Mouse (Mus musculus): ENCODE results near the gene Arhgef39. TPM values are rescaled to one million over a fixed set of nuclear protein-coding genes. Genes with fewer than 3 reads are reported as not detected.

The Arhgef39 gene
- polyA plus RNA-seq, 1 experiment from 2014 or later, result 33.1 TPM

- no peak overlapping the region for H3K4me2 ChIP-seq (replicated peaks)
- H3K27ac ChIP-seq (replicated peaks), result no peak overlapping the region
- no peaks in the 10 kb centered on the region for H3K9me3 ChIP-seq
- WGBS, result 68% methylated on average over 1 of the region's 1 CpGs
- no peak for ATAC-seq (ENCODE audit: low FRiP score, low read depth)
- H3K9ac ChIP-seq (replicated peaks), result no peak overlapping the region
- H3K4me3 ChIP-seq, result no peak overlapping the region
- H3K4me1 ChIP-seq, result no peaks in the 10 kb centered on the region
- H3K27me3 ChIP-seq, result no peaks in the 10 kb centered on the region
- no peaks in the 10 kb centered on the region for H3K36me3 ChIP-seq
These were observed 25.9 kb downstream of the Arhgef39 start for GRCm38 (mm10) chr4:43473636-43474035.

DNA sequence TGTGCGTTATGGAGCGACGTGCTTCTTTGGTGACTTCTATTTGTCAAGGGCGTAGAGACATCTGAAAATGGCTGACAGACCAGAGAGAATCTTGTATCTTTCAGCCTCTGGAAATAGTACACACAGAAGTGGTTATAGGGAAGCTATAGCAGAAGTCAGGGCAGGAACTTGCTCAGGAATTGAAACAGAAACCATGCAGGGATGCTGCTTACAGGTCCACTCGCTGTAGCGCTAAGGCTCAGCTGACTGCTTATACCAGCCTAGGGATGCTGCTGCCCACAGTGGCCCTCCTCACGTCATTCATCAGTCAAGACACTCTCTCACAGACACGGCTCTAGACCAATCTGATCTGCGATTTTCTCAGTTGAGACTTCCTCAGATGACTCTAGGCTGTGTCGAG, 29.2 kb downstream of the Arhgef39 start:
- H3K36me3 ChIP-seq, result no peaks in the 10 kb centered on the region
- H3K27me3 ChIP-seq, result no peaks in the 10 kb centered on the region
- ATAC-seq (ENCODE audit: low FRiP score, low read depth), result no peak
- H3K9me3 ChIP-seq, result no peaks in the 10 kb centered on the region
- no peak overlapping the region for H3K9ac ChIP-seq (replicated peaks)
- H3K4me1 ChIP-seq, result no peaks in the 10 kb centered on the region
- WGBS, result 94% methylated on average over 10 of the region's 10 CpGs
- H3K4me3 ChIP-seq, result no peak overlapping the region
- H3K4me2 ChIP-seq (replicated peaks), result no peak overlapping the region
- no peak overlapping the region for H3K27ac ChIP-seq (replicated peaks)

DNA sequence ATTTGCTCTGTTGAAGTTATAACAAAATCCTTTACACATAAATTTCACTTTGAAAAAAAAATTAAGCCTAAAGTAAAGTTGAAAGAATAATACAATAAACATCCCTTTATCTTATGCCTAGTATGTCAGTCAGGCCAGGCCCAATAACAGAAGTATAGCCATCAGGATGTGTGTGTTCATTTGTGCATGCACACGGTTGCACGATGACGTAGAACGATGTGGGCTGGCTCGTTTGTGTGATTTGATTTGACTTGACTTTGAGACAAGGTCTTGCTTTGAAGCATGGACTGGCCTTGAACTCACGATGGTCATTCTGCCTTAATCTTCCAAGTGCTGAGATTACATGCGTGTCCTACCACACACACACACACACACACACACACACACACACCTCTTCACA, 32.6 kb downstream of the Arhgef39 start:
- no peak overlapping the region for H3K9ac ChIP-seq (replicated peaks)
- ATAC-seq (ENCODE audit: low FRiP score, low read depth), result no peak
- no peaks in the 10 kb centered on the region for H3K4me1 ChIP-seq
- no peak overlapping the region for H3K27ac ChIP-seq (replicated peaks)
- no peaks in the 10 kb centered on the region for H3K36me3 ChIP-seq
- WGBS, result 90% methylated on average over 7 of the region's 7 CpGs
- H3K9me3 ChIP-seq, result no peaks in the 10 kb centered on the region
- no peak overlapping the region for H3K4me3 ChIP-seq
- H3K27me3 ChIP-seq, result no peaks in the 10 kb centered on the region
- no peak overlapping the region for H3K4me2 ChIP-seq (replicated peaks)

DNA sequence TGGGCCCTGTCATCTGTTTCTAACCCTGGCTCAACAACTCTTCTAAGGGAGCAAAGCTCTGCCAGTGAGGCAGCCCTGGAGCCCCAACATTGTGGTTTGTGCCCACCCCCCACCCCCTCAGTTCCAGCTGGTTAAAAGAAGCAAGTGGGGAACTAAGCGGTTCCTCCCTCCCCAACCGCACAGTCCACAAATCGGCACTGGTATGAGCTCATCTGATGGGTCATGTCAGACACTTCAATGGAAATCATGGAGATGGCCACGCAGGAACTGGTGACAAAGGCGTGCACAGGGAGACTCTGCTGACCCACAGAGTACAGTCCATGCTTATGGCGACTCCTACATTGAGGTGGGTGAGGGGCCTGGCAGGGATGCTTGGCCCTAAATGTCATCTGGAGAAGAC, 33.6 kb downstream of the Arhgef39 start:
- H3K4me3 ChIP-seq, result no peak overlapping the region
- no peaks in the 10 kb centered on the region for H3K36me3 ChIP-seq
- no peak for ATAC-seq (ENCODE audit: low FRiP score, low read depth)
- no peak overlapping the region for H3K27ac ChIP-seq (replicated peaks)
- H3K9ac ChIP-seq (replicated peaks), result no peak overlapping the region
- H3K4me1 ChIP-seq, result no peaks in the 10 kb centered on the region
- H3K27me3 ChIP-seq, result no peaks in the 10 kb centered on the region
- no peaks in the 10 kb centered on the region for H3K9me3 ChIP-seq
- WGBS, result 93% methylated on average over 6 of the region's 6 CpGs
- H3K4me2 ChIP-seq (replicated peaks), result no peak overlapping the region

- H3K4me2 ChIP-seq (replicated peaks), result no peak overlapping the region
- H3K36me3 ChIP-seq, result no peaks in the 10 kb centered on the region
- WGBS, result 88% methylated on average over 5 of the region's 5 CpGs
- H3K9ac ChIP-seq (replicated peaks), result no peak overlapping the region
- no peaks in the 10 kb centered on the region for H3K4me1 ChIP-seq
- H3K27me3 ChIP-seq, result 0 out of 2 replicates have a peak, but pooled peaks cover 4% of the 10 kb centered on the region
- no peak overlapping the region for H3K4me3 ChIP-seq
- H3K9me3 ChIP-seq, result no peaks in the 10 kb centered on the region
- no peak overlapping the region for H3K27ac ChIP-seq (replicated peaks)
- ATAC-seq (ENCODE audit: low FRiP score, low read depth), result no peak
These were observed 36.4 kb downstream of the Arhgef39 start for GRCm38 (mm10) chr4:43463102-43463501.

GRCm38 (mm10) chr4:43457124-43457523, 42.4 kb downstream of the Arhgef39 start:
- Histone ChIP-seq H3K36me3 (no peaks in the 10 kb centered on the region), H3K9ac (replicated peaks) (no peak overlapping the region), H3K4me2 (replicated peaks) (no peak overlapping the region), H3K27ac (replicated peaks) (no peak overlapping the region), H3K4me3 (no peak overlapping the region), H3K27me3 (peaks cover 41% of the 10 kb centered on the region), H3K9me3 (no peaks in the 10 kb centered on the region), H3K4me1 (peaks cover 15% of the 10 kb centered on the region)
- 24% methylated on average over 8 of the region's 8 CpGs for WGBS
- ATAC-seq (ENCODE audit: low FRiP score, low read depth), result no peak

DNA sequence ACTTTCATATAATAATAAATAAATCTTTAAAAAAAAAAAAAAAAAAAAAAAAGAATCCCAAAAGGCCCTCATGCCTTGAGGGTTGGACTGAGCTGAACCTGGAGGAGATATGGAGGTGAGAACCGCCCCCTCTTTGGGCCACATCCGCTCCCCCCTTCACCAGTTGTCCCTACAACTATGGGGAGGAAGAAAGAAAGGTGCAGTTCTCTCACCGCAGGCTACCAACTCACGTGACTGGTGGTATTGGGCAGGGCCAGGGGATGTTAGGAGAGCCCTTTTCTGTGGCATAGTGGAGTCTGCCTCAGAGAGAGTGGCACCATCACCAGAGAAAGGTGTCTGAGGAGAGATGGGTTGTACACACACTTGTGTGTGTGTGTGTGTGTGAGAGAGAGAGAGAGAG, 43.0 kb downstream of the Arhgef39 start:
- Histone ChIP-seq H3K36me3 (no peaks in the 10 kb centered on the region), H3K9me3 (no peaks in the 10 kb centered on the region), H3K9ac (replicated peaks) (no peak overlapping the region), H3K4me1 (peaks cover 15% of the 10 kb centered on the region), H3K4me3 (no peak overlapping the region), H3K27me3 (peaks cover 47% of the 10 kb centered on the region), H3K27ac (replicated peaks) (no peak overlapping the region), H3K4me2 (replicated peaks) (no peak overlapping the region)
- ATAC-seq (ENCODE audit: low FRiP score, low read depth), result no peak
- WGBS, result 25% methylated on average over 4 of the region's 4 CpGs

DNA sequence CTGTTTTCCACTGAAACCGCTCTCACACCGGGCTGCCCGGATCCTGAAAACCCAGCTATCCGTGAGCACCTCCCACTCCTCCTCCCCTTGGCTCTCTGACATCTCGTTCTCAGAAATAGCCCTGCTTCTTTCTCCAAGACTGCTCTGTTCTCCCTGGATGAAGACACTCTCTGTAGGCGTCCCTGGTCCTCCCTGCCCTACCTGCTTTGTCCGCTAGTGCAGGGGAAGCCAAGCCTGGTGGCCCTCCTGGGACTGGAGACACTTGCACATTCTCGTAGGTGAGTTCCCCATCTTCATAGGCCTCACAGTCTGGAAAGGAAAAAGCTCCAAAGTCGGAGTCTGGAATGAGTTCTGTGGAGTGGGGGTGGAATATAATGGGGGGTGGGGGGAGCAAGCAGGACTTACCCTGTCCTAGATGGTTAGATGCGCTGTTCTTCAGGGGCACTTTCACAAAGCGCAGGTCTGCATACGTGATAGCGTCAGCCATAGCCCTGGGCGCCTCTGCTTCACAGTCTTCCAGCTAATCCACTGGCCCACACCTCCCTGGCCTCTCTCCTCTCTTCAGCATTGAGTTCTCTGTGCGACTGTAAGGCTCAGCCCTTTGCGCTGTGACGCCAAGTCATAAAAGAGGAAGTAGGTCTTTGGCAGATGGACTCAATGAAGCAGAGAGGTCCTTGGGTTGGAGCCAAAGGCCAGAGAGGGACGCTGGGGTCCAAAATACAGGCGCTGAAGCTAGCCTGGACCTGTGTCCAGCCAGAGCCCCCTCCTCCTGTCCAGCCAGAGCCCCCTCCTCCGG, 45.3 kb downstream of the Arhgef39 start, which contains the start of gene Cd72:
Cd72 (minus strand) TSS at position 588 of the 796 bp plus-strand sequence.
- Histone ChIP-seq H3K9ac (replicated peaks) (0 out of 2 replicates have a peak within 1 kb of the TSS, but pooled peaks have one; percentile 11), H3K27me3 (peaks cover 47% of the 10 kb centered on the region), H3K4me1 (peaks cover 15% of the 10 kb centered on the region), H3K27ac (replicated peaks) (no peak within 1 kb of the TSS), H3K4me3 (peak within 1 kb of the TSS; percentile 26), H3K9me3 (no peaks in the 10 kb centered on the region), H3K4me2 (replicated peaks) (peak within 1 kb of the TSS; percentile 48), H3K36me3 (no peaks in the 10 kb centered on the region)
- 31% methylated on average over 20 of the region's 20 CpGs for WGBS
- no peak for ATAC-seq (ENCODE audit: low FRiP score, low read depth)

GRCm38 (mm10) chr4:43453413-43453812, 46.1 kb downstream of the Arhgef39 start:
- peak overlapping the region; percentile 26 for H3K4me3 ChIP-seq
- peak; percentile 52; the same call in 1 of the 2 replicates for ATAC-seq (ENCODE audit: low FRiP score, low read depth)

GRCm38 (mm10) chr4:43452315-43452714, 47.2 kb downstream of the Arhgef39 start:
- peaks cover 13% of the 10 kb centered on the region for H3K36me3 ChIP-seq
- H3K4me1 ChIP-seq, result peaks cover 14% of the 10 kb centered on the region
- H3K4me2 ChIP-seq (replicated peaks), result no peak overlapping the region
- peaks cover 42% of the 10 kb centered on the region for H3K27me3 ChIP-seq
- no peak overlapping the region for H3K27ac ChIP-seq (replicated peaks)
- no peaks in the 10 kb centered on the region for H3K9me3 ChIP-seq
- no peak overlapping the region for H3K9ac ChIP-seq (replicated peaks)
- ATAC-seq (ENCODE audit: low FRiP score, low read depth), result no peak
- WGBS, result 66% methylated on average over 11 of the region's 11 CpGs
- no peak overlapping the region for H3K4me3 ChIP-seq

More at GRCm38 (mm10) chr4:43453413-43453812, 46.1 kb downstream of the Arhgef39 start:
- Histone ChIP-seq H3K27ac (replicated peaks) (no peak overlapping the region), H3K4me2 (replicated peaks) (peak overlapping the region; percentile 48), H3K4me1 (peaks cover 15% of the 10 kb centered on the region), H3K36me3 (peaks cover 2% of the 10 kb centered on the region; the same call in 1 of the 2 replicates), H3K27me3 (peaks cover 46% of the 10 kb centered on the region), H3K9me3 (no peaks in the 10 kb centered on the region), H3K9ac (replicated peaks) (0 out of 2 replicates have a peak overlapping the region, but pooled peaks have one; percentile 11)
- 2% methylated on average over 18 of the region's 18 CpGs for WGBS

GRCm38 (mm10) chr4:43448554-43448953, 50.9 kb downstream of the Arhgef39 start:
- H3K4me3 ChIP-seq, result no peak overlapping the region
- no peak overlapping the region for H3K4me2 ChIP-seq (replicated peaks)
- WGBS, result 86% methylated on average over 3 of the region's 3 CpGs
- no peaks in the 10 kb centered on the region for H3K9me3 ChIP-seq
- H3K27me3 ChIP-seq, result peaks cover 20% of the 10 kb centered on the region
- H3K9ac ChIP-seq (replicated peaks), result no peak overlapping the region
- no peak overlapping the region for H3K27ac ChIP-seq (replicated peaks)
- H3K36me3 ChIP-seq, result peaks cover 38% of the 10 kb centered on the region
- no peak for ATAC-seq (ENCODE audit: low FRiP score, low read depth)
- peaks cover 16% of the 10 kb centered on the region for H3K4me1 ChIP-seq

DNA sequence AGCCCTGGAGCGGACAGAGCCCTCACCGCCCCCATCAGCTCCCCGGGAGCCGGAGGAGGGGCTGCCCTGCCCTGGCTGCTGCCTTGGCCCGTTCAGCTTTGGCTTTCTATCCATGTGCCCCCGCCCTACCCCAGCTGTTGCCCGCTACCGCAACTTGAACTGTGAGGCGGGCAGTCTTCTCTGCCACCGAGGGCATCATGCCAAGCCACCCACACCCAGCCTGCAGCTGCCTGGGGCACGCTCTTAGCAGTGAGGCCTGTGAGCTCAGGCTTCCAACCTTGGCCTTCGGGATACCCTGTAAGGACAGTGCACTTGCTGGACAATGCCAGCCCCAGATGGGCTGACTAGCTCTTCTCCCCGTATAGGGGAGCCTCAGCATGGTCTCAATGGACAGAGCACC, 52.2 kb downstream of the Arhgef39 start:
- no peak overlapping the region for H3K9ac ChIP-seq (replicated peaks)
- no peak overlapping the region for H3K4me3 ChIP-seq
- no peak overlapping the region for H3K27ac ChIP-seq (replicated peaks)
- H3K36me3 ChIP-seq, result peaks cover 38% of the 10 kb centered on the region
- H3K9me3 ChIP-seq, result no peaks in the 10 kb centered on the region
- peaks cover 13% of the 10 kb centered on the region for H3K4me1 ChIP-seq
- no peak for ATAC-seq (ENCODE audit: low FRiP score, low read depth)
- 89% methylated on average over 13 of the region's 13 CpGs for WGBS
- H3K27me3 ChIP-seq, result peaks cover 7% of the 10 kb centered on the region
- H3K4me2 ChIP-seq (replicated peaks), result no peak overlapping the region
